Mouse (Mus musculus) megakaryocyte, embryonic 14.5 days (primary cell): ENCODE measurements at regions not wholly inside any gene's neighbourhood (a gene's known extent, or its start where the extent isn't known, plus 50 kb on each side); places are given as distances from the start of the nearest gene placed in this dataset.

Experiments
- FLI1 ChIP-seq: IDR thresholded peaks from 2 replicates; pipeline ENCODE4 v1.6.1; 2012; ENCODE audit warnings: low read length, inconsistent platforms, mixed read lengths
- GATA1 ChIP-seq: IDR thresholded peaks from 3 replicates; pipeline ENCODE4 v1.6.1; 2012; ENCODE audit warnings: mixed read lengths, low read length, inconsistent platforms, borderline replicate concordance

DNA sequence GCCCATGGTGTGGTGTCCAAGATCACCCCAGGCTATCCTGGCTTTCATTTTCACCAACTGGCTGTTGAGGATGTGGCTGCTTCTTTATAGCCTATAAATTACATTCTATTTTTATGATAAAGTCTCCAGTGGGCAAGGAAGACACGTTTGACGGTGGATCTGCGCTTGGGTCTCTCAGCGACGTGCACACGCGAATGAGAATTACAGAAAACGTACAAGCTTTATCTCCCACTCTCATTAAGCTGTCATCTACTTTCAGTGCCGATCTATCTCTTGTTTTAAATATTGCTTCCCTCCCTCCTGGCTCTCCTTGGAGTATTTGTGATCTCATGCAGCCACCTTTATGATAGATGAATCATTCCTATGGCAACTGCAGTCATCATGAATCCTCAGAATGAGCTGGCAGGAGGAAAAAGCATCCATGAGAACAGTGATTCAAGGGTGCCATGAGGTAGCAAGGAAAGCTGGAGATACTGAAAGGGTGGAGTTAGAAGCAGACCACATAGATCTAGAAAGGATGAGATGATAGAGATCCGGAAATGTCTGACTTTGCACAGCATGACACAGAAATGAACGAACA, 568.0 kb upstream of the Klhl29 start:
- TF ChIP-seq GATA1: no peak
- no peak for TF ChIP-seq FLI1
